Mouse (Mus musculus): ENCODE results near the gene Fam49a. TPM values are rescaled to one million over a fixed set of nuclear protein-coding genes. Genes with fewer than 3 reads are reported as not detected.

Gene Fam49a
- polyA plus RNA-seq, 1 experiment from 2014 or later = 27.9 TPM

DNA sequence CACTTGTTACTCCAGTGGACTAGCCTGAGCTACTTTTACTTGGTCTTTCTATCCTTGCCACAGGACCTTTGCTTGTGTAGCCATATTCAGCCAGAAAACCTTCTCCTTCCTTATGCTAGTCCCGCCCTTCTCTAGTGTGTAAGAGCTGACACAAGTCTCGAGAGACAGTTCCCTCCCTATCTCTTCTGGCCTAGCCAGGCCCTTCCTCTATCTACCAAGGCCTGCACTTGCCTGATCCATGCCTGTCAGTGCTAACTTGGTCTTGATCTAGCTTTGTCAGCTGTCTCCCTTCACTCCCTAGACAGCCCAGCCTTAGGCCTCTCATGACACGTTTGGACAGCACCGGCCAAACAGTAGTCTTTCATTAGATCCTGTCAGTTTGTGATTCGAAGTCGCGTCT is 166.9 kb downstream of the Fam49a start:
- no peak for ATAC-seq
- H3K9ac ChIP-seq (replicated peaks) = no peak overlapping the region
- no peak overlapping the region for H3K27ac ChIP-seq
- H3K4me3 ChIP-seq (replicated peaks) = no peak overlapping the region
- H3K36me3 ChIP-seq = no peaks in the 10 kb centered on the region
- H3K4me1 ChIP-seq (replicated peaks) = no peaks in the 10 kb centered on the region
- H3K27me3 ChIP-seq = no peaks in the 10 kb centered on the region
- no peaks in the 10 kb centered on the region for H3K9me3 ChIP-seq
- WGBS = 91% methylated on average over 7 of the region's 7 CpGs
- H3K4me2 ChIP-seq (replicated peaks) = no peak overlapping the region
